Mouse (Mus musculus) cerebral cortex, adult 2 months (tissue): ENCODE measurements around the gene Adssl1.

Experiments used
- WGBS: fragments of 180-500 bp; shearing (Covaris S2); methylation state at CpG from one replicate; pipeline ENCODE4 v1.1.7; 2018; 5-methylcytosine and 5-hydroxymethylcytosine counted together

Adssl1 gene

DNA sequence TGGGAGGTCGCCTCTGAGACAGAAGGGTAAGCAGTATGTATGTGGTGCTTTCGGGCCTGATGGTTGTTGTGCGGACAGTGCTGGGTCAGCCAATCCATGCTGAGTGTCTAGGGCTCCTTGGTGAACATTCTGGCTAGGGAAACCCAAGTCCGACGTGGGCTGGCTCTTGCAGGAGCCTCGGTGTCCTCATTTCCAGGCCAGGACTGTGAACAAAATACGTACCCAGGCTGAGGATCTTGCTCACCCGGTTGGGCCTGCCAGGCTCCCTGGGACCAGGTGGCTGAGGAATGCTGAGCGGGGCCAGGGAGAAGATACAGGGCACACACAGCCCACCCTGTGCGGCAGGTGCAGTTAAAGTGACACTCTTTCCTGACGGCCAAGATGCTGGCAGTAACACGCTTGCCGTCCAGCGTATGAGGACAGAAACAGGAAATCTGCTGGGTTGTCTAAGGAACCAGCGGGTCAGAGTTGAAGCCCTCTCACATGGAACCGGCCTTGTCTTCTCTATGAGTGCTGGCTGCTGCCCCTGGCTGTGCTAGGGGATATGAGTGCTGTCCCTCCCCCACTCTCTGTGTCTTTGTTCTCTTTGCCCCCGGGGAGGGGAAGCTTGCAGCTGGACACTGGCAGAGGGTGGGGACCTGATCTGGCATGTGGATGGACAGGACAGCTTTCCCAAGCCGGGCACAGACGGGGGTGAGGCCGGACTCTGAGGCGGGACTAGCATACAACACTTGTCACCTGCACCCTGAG, 26.7 kb upstream of the Adssl1 start:
- WGBS: 51% methylated on average over 21 of the region's 21 CpGs

- 48% methylated on average over 16 of the region's 16 CpGs for WGBS
Measured at GRCm38 (mm10) chr12:112593951-112594915, 25.6 kb upstream of the Adssl1 start.

- 10% methylated on average over 4 of the region's 4 CpGs for WGBS
Measured at GRCm38 (mm10) chr12:112594989-112595388, 24.9 kb upstream of the Adssl1 start.

- WGBS: 46% methylated on average over 4 of the region's 4 CpGs
Measured at GRCm38 (mm10) chr12:112595626-112596025, 24.2 kb upstream of the Adssl1 start.

GRCm38 (mm10) chr12:112596454-112596853, 23.4 kb upstream of the Adssl1 start:
- WGBS: 52% methylated on average over 9 of the region's 9 CpGs

- 53% methylated on average over 14 of the region's 14 CpGs for WGBS
Measured at GRCm38 (mm10) chr12:112596891-112597500, 22.8 kb upstream of the Adssl1 start.

DNA sequence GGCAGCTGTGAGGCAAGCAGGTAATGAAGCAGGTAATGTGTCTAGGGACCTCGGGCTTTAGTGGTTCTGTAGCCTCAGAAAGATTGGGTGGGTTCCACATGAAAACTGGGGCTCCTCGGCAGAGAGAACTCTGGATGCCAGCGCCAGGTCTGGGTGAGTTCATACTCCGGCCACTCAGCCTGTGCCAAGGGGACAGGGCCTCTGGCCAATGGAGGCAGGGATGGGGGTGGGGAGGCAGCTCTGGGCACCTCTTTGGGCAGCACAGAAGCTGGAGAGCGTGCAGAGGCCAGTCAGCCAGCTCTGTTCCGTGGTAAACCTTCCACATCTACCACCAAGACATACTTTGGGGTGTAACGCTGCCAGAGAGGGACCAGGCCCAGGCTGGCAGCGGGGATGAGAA, 22.2 kb upstream of the Adssl1 start:
- 70% methylated on average over 8 of the region's 8 CpGs for WGBS

DNA sequence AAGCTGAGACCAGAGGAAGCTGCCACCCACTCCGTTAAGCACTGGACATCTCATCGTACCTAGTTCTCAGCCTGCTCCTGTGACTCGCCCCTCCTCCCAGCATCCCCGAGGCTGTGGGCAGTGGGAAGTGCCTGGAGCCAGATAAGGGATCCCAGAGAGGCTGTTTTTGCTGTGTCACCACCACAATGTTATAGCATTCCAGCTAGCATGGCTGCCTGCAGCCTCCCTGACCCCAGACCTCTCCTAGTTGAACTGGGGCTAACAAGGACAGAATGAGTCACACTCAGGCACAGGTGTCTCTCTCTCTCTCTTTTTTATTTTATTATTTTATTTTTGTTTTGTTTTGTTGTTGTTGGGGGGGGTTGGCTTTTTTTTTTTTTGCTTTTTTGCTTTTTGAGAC, 20.6 kb upstream of the Adssl1 start:
- 52% methylated on average over 4 of the region's 4 CpGs for WGBS

DNA sequence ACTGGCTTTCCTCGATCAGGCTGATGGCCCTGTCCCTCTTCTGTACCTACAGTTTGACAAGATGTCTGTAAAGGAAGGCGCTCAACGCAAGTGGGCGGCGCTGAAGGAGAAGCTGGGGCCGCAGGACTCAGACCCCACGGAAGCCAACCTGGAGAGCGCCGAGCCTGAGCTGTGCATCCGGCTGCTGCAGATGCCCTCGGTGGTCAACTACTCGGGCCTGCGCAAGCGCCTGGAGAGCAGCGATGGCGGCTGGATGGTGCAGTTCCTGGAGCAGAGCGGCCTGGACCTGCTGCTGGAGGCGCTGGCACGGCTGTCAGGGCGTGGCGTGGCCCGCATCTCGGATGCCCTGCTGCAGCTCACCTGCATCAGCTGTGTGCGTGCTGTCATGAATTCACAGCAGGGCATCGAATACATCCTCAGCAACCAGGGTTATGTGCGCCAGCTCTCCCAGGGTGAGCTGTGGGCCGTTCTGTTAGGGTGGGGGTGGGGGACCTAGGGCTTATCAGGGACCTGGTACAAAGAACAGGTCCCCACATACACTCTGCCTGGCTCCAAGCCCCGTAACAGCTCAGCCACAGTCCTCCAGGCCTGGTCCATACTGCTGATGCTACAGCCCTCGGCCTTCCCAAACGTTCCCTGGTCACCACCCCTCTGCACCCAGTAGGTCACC, 19.8 kb upstream of the Adssl1 start:
- WGBS: 90% methylated on average over 30 of the region's 30 CpGs

- WGBS: 77% methylated on average over 5 of the region's 5 CpGs
Measured at GRCm38 (mm10) chr12:112604022-112604421, 15.8 kb upstream of the Adssl1 start.

DNA sequence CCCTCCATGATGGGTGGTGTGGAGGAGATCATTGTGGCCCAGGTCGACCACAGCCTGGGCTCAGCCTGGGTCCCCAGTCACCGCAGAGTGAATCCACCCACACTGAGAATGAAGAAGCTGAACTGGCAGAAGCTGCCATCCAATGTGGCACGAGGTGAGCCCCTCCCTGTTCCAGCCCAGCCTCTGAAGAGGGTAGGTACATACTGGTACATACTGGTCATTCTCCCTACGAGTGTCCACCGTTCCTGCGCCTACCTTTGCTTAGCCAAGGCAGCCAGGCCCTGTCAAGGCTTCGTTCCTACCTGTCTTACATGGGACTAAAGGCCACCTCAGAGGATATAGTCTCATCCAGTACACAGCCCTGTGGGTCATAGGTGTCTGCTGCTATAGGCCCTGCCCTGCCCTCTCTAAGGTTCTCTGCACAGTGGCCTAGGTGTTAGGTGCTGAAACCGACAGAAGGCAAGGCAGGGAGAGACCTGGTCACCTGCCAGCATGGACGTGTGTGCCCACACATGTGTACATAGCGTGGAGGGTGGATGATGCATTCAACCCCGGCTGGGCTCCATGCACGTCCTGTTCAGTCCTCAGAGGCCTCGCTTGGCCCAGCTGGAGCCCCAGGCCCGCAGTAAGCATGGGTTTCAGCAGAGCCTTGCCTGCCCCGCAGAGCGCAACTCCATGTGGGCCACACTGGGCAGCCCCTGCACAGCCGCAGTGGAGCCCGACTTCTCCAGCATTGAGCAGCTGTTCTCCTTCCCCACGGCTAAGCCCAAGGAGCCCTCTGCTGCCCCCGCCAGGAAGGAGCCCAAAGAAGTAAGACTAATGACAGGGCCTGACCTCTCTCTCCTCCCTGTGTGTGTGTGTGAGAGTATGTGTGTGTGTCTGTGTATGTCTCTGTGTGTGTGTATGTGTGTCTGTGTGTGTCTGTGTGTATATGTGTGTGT, 14.9 kb upstream of the Adssl1 start:
- WGBS: 52% methylated on average over 20 of the region's 20 CpGs

DNA sequence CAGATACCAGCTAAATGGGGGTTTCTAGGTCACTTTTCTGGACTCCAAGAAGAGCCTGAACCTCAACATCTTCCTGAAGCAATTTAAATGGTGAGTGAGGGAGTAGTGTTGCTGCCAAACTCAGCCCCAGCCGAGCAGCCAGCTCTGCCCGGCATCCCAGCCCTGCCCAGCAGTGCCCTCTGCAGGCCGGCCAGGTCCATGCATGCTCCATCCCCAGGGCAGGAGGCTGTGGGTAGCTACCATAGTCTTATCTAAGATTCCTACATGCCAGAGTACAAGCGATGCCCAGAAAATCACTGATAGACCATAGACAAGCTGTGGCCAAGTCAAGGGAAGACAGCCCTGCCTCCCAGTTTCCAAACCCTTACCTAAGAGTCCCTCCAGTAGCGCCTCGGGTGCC, 14.1 kb upstream of the Adssl1 start:
- 44% methylated on average over 6 of the region's 6 CpGs for WGBS

DNA sequence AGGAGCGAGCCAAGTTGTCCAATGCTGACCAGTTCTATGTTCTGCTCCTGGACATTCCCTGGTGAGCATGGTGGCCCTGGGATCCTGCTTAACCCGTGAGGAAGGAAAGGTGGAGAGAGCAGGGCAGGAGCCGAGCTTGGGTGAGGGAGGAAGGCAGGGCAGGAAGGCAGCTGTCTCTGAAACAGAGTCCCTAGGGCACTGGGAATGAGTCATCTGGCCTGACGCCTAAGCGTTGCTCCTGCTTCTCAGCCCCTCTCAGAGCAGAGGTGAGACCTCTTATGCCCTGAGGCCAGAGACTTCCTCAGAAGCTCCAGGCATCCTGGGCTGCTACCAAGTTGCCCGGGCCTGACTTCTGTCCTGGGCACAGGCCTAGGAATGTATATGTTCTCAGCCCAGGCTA, 12.8 kb upstream of the Adssl1 start:
- WGBS: 82% methylated on average over 6 of the region's 6 CpGs

DNA sequence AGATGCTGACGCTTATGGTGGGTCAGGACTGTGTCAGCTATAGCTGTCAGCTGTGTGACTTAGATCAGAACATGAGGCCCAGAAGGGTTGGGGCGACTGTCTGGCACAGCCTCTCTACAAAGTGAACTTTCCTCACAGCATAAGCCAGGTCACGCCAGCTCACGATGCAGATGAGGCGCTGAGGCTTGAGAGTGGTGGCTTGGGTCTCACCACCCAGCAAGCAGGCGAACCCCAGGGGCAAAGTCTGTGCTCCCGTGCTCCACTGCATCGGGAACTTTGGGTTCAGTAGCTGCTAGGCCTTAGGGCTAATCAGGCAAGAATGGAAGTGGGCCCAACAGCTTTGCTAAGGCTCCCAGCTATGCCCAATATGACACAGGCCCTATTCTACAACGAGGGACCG, 10.8 kb upstream of the Adssl1 start:
- 93% methylated on average over 10 of the region's 10 CpGs for WGBS

GRCm38 (mm10) chr12:112616668-112617067, 3.2 kb upstream of the Adssl1 start:
- WGBS: 52% methylated on average over 9 of the region's 9 CpGs

DNA sequence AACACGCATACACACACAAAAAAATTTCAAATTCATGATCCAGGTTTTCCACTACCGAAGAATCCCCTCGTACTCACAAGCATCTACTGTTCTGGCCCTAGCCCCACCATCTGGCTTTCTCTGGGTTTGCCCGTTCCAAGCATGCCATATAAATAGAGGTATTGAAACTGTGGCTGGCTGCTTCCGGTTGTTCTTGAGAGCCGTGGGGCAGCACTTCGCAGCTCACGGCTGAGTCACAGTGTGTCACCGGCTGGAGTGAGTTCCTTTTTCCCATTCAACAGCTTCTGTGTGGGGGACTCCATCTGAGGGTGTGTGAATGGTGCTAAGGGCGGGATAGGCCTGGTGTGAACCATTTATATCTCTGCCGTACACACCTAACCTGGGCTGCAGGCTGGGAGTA, 2.7 kb upstream of the Adssl1 start:
- WGBS: 25% methylated on average over 11 of the region's 11 CpGs

DNA sequence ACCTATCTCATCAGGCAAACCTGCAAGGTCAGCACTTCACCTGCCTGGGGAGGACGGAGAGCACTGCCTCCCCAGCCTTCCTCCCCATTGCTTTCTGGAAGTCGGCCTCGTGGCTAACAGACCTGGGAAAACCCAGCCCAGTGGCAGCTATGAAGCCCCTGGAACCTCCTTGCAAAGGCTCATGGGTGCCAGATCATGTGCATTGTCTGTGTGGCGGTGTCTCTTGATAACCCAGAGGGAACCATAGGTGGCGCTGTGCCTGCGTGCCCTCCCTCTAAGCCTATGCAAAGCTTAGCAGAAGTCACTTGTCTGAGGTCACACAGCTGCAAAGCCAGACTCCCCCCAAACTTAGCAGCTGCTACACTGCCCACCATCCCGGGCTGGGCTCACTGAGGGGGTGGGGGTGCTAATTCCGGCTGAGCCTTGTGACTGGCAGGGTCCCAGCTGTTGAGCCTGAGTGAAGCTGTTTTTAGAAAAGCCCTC, 1.9 kb upstream of the Adssl1 start:
- WGBS: 6% methylated on average over 8 of the region's 8 CpGs

GRCm38 (mm10) chr12:112618981-112619685, 712 bp upstream of the Adssl1 start:
- WGBS: 47% methylated on average over 13 of the region's 13 CpGs

- 23% methylated on average over 16 of the region's 16 CpGs for WGBS
Measured at GRCm38 (mm10) chr12:112620354-112621061, 663 bp downstream of the Adssl1 start.
